Mouse (Mus musculus): ENCODE data around the gene Adcy3.
A peak's percentile ranks its signal among the peaks of the same experiment; 100 is the strongest.

The Adcy3 gene

DNA sequence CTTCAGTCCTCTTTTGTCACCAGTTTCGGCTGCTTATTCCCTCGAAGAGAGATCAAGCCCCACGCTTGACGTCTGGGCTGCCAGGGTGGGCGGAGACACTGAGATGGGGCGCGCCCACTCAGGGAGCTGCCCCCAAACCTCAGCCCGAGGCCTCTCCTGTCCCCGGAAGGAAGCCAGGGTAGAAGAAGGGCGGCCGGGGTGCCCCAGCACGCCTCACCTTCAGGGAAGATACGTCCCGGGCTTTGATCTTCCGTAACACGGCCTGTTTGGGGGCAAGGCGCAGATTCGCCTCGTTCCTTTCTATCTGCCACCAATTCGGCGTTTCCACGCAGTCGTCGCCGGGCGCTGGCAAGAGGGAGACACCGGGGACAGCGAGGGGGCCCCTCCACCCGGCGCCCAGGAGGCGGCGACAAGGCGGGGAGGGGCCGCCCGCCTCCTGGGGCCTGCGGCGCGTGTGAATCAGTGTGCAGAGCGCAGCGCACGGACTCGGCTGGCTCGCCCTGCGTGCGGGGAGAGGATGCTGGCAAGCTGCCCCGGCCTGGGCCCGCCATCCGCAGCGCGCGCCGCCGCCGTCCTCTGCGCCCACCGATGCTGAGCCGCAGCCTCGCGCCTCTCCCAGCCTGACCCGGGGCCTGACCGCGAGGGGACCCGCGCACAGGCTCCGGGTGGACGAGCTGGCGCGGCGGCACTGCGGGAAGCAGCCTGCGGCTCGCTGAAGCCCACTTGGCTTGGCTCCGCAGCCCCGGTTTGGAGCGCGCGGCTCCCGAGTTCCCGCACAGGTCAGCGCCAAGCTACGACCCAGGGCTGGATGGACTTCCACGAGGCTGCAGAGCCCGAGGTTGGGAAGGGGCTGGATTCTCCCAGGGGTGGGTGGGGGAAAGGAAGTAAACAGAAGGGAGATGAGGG, at the start of gene Adcy3:
Gene Adcy3 (plus strand): TSS at position 163 of the 906 bp plus-strand sequence.
- peak; percentile 72 for DNase-seq (ENCODE audit: low spot score in 2 of 2)

- no peak for DNase-seq (ENCODE audit: low spot score in 2 of 2)
Measured at GRCm38 (mm10) chr12:4083441-4083840, 49.5 kb upstream of the Adcy3 start.

GRCm38 (mm10) chr12:4107383-4107782, 25.5 kb upstream of the Adcy3 start:
- DNase-seq (ENCODE audit: low spot score in 2 of 2) = peak; percentile 28 to 42

DNA sequence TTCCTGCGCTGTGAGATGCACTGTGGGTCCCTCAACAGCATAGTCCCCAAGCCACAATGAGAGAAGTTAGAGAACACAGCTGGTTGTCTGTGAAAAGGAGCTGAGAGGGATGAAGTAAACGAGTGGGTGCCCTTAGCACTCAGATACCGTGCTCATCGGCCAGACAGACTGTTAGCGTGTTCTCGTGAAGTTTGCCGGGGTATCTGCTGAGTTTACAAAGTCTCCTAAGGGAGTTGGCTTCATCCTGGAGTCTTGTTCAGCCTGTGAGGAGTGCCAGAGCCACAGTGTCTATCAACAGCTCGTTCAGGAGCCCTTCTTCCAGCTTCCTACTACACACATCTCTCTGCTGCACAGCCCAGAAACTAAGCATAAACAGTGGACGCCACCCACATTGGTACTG, 16.8 kb upstream of the Adcy3 start:
- DNase-seq (ENCODE audit: low spot score in 2 of 2) = no peak

GRCm38 (mm10) chr12:4117136-4117535, 15.8 kb upstream of the Adcy3 start:
- DNase-seq (ENCODE audit: low spot score in 2 of 2) = no peak

DNA sequence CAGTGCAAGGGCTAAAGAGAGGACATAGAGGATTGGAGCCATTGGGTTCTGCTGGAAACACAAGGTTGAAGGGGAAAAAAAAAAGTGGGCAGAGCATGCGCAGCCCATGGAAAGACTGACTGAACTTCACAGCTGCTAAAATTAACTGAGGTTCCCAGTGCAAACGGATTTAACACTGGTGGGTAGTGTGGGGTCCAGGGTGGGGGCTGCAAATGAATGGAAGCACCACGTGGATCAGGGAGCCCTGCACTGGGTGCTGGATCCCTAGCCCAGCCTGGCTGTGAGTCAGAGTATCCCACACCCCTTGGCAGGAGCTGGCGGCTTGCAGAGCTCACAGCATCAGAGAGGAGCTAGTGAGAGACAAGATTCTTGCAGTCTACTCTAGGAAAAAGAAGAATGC, 15.3 kb upstream of the Adcy3 start:
- no peak for DNase-seq (ENCODE audit: low spot score in 2 of 2)

- no peak for DNase-seq (ENCODE audit: low spot score in 2 of 2)
Measured at GRCm38 (mm10) chr12:4127346-4127745, 5.6 kb upstream of the Adcy3 start.

DNA sequence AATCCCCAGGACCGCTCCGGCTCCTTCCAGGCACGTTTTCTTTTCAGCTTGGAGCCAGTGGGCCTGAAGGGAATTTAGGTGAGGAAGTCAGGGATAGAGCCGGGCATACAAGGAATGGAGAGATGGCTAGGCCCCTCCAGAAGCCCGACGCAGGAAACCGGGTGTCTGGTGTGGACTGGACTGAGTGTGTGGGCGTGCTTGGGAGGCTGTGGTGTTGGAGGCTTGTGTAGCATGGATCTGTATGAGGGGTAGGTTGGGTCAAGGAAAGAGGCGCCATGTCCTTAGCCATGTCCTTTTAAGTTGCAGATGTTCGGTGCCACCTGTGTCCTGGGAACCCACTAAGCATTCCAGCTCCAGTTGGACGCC, 927 bp downstream of the Adcy3 start:
- DNase-seq (ENCODE audit: low spot score in 2 of 2) = no peak

DNA sequence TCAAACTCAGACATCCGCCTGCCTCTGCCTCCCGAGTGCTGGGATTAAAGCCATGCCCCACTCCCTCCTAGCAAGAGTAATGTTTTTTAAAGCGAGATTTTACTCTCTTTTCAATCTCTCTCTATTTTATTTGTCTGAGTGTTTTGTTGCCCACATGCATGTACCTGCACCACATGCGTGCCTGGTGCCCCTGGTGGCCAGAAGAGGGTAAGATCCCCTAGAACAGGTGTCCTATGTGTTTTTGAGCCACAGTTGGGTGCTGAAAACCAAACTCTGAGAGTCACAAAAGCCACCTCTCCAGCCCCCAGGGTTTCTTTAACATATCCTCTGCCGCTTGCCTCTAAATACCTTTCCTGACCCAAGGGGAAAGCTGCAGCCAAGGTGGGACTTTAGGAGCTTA, 10.3 kb downstream of the Adcy3 start:
- DNase-seq (ENCODE audit: low spot score in 2 of 2) = no peak

DNA sequence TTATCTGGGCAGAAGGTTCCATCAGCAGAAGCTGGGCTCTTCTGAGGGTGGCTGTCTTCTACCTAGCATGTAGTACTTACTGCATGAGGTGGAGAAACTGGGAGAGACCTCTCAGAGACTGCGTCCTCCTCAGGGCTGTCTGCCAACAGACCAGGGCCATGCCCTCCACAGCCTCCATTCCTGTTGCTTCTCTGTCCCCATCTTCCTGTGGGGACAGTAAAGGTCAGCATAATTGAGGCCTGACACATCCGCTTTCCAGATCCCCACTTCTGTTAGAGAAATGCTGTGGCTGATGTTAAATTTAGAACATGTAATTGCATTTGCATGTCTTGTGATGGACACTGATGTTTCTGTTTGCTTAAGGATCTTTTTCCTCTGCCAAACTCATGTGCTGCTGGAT, 18.0 kb downstream of the Adcy3 start:
- no peak for DNase-seq (ENCODE audit: low spot score in 2 of 2)

- no peak for DNase-seq (ENCODE audit: low spot score in 2 of 2)
Measured at GRCm38 (mm10) chr12:4151969-4152368, 19.1 kb downstream of the Adcy3 start.

GRCm38 (mm10) chr12:4157466-4157865, 24.6 kb downstream of the Adcy3 start:
- DNase-seq (ENCODE audit: low spot score in 2 of 2) = no peak

- DNase-seq (ENCODE audit: low spot score in 2 of 2) = no peak
Measured at GRCm38 (mm10) chr12:4158179-4158578, 25.3 kb downstream of the Adcy3 start.

DNA sequence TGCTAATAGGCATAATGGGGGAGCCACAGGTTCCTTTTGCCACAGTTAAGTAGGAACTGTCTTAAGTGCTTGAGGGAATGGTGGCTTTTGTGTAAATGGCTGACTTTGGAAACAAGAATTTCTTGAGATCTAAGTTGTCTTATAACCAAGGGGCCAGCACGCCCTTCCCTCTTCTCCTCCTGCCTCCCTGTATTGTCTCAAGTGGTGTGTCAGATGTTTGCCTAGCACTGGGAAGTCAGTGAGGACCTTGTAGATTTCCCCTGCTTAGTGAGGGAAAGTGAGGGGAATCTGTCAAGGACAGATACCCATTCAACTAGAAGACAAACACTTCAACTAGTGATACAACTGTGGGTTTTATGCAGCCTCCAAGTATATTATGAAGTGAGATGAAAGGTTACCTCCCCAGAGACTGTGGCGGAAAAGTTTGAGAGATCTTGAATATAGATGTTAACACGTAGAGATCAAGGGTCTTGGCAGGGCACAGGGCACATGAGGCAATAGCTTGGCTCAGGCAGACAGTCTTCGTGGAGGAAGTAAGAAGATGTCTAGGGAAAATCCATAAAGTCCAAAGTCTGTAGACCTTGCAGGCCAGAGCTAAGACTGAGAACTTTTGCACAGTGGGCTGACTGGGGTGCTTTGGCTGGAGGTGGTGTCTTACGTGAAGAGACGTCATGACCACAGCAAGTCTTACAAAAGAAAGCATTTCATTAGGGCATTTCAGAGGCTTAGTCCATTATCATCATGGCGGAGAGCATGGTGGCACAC, 26.1 kb downstream of the Adcy3 start:
- no peak for DNase-seq (ENCODE audit: low spot score in 2 of 2)

- no peak for DNase-seq (ENCODE audit: low spot score in 2 of 2)
Measured at GRCm38 (mm10) chr12:4160322-4160721, 27.4 kb downstream of the Adcy3 start.

GRCm38 (mm10) chr12:4162886-4163285, 30.0 kb downstream of the Adcy3 start:
- no peak for DNase-seq (ENCODE audit: low spot score in 2 of 2)

- DNase-seq (ENCODE audit: low spot score in 2 of 2) = no peak
Measured at GRCm38 (mm10) chr12:4166970-4167369, 34.1 kb downstream of the Adcy3 start.

GRCm38 (mm10) chr12:4169058-4169457, 36.2 kb downstream of the Adcy3 start:
- DNase-seq (ENCODE audit: low spot score in 2 of 2) = no peak

- DNase-seq (ENCODE audit: low spot score in 2 of 2) = no peak
Measured at GRCm38 (mm10) chr12:4169622-4170021, 36.7 kb downstream of the Adcy3 start.

GRCm38 (mm10) chr12:4173108-4173790, 40.3 kb downstream of the Adcy3 start:
- no peak for DNase-seq (ENCODE audit: low spot score in 2 of 2)

GRCm38 (mm10) chr12:4178839-4179238, 45.9 kb downstream of the Adcy3 start:
- DNase-seq (ENCODE audit: low spot score in 2 of 2) = no peak

- DNase-seq (ENCODE audit: low spot score in 2 of 2) = no peak
Measured at GRCm38 (mm10) chr12:4179671-4180233, 46.8 kb downstream of the Adcy3 start.
